Mouse (Mus musculus) cerebellum, adult 11 months (tissue): ENCODE measurements around the gene Pax1.

ENCODE experiments used
- DNase-seq: peaks from one replicate; pipeline ENCODE4 v3.0.0; 2022

Pax1 gene

DNA sequence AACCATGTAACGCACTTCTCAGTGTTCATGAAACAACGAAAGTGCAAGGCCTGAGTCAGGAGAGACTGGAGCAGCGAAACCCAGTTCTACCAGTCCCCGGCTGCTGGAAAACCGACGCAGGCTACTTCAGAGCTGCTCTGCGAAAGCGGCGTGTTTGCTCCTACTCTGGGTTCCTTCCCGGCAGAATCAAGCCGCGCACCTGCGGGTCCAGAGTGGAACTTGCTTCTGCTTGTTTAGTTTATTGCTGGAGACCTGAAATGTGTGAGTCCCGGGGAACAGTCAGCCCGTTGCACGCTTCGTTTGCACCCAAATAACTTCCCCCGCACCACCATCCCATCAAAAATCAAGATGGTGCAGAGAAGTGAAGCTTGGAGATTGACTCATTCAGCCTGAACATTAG, at the start of gene Pax1:
Pax1 (plus strand) TSS at position 345 of the 400 bp plus-strand sequence.
- DNase-seq = no peak

DNA sequence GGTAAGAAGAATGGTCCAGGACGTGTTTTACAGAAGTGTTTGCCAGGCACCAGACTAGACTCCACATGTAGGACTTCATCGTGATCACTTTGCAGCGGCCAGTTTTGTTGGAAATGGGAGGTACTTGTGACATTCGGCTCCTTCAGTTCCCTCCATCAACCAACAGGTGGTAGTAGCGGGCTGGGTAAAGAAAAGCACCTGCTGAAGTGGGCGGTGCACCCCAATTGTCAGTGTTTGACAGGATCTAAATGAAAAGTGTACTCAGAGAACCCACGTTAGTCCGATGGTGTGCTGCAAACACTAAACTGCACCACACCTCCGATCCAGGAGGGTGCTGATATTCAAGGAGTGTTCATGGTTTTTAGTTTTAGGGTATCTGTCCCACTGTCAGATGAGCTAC, 40.7 kb upstream of the Pax1 start:
- no peak for DNase-seq

DNA sequence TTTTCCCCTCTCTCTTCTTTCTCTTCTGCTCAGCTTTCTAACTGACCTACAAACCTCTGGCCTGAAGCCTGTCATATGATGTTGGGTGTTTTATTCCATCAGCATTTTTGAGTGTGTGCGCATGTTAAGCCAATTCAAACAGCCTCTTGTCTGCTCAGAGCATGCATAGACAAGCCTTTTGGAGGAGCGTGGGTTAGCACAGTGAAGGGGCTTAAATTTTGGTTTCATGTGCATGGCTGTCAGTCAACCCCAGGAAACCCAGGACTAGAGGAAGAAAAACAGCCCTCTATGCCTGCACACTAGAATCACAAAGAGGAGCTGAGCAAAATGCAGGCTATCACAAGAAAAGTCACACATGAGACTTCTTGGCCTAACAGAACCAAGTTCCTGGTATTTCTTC, 36.5 kb upstream of the Pax1 start:
- no peak for DNase-seq

DNA sequence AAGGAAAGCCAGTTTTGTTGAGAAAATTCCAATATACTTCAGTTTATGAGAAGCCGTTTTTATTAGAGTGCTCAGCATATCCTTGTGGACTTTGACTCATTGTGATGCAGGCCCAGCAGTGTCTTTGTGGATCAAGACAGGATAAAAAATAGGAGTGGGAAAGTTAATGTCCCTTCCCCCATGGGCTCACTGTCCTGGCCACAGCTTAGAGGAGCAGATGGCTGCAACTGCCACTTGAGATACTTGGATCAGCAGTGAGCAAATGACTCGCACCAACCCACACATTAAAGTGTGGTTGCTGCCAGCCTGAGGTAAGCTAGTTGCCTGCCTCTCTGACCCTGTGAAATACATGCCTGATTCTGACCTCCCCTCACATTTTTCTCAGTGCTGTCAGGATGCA, 29.0 kb upstream of the Pax1 start:
- no peak for DNase-seq

DNA sequence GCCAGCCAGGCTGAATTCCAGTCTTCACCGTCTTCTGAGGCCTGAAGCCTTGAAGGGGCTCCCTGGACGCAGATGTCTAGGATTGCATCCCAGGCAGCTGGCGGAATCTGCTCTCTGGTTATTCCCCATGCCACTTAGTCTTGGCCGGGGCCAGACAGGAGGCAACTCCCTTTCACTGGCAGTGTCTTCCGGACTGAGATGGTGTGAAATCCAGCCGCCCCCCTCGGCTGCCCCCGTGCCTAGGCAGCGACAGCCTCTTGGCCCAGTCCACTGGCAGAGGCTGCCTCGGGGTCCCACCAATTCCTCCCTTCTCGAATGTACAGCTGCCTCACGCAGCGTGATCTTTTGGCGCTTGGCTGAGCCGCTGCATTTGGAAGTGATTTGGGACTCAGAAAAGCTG, 23.0 kb upstream of the Pax1 start:
- DNase-seq = no peak

DNA sequence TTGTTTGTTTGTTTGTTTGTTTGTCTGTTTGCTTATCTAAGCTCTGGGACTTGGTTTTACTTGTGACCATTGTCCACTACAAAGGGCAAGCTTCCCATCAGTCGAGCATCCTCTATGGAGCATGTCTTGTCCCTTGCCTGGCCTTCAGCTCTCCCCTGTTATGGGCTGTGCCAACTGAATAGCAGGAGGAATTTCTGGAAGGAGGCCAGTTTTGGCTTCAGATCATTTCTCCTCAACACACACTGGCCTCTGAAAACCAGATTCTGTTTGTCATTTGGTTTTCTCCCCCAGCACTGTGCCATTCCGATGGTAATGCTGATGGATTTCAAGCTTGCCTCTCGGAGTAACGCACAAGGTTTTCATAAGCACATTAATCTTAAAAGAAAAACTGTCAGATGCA, 21.9 kb upstream of the Pax1 start:
- DNase-seq = no peak

DNA sequence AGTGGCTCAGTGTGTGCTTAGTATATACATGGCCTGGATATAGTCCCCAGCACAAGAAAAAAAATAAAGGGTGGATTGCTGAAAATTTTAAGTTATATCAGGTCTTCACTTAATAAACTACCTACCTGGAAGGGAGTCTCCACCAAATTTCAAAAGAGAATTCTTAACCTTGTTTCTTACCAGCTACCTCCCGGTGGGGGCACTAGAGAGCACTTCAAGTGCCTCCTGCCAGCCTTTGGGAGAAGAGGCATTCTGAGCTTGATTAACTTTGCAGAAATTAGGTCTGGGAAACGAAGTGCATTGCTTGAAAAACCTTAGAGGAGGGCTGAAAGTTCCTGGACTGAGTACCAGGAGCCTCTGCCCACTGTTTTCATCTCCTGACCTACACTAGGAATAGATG, 19.5 kb upstream of the Pax1 start:
- no peak for DNase-seq

DNA sequence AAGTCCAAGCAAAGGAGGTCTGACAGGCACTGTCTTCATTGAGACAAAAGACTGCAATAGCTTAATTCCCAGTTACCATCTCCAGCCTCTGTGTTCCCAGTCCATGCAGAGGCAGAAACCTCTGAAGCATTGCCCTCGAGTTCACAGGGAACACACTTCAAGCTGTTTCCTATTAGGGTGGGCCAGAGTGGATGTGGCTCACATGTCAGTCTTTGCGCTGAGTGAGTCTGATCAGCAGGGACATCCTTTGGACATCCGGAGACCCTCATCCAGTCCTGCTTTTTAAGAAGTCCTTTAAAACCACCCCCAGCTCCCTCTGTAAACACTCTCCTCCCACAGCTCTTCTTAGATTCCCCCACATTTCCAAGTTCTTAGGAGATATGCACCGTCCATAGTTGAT, 2.0 kb upstream of the Pax1 start:
- no peak for DNase-seq

DNA sequence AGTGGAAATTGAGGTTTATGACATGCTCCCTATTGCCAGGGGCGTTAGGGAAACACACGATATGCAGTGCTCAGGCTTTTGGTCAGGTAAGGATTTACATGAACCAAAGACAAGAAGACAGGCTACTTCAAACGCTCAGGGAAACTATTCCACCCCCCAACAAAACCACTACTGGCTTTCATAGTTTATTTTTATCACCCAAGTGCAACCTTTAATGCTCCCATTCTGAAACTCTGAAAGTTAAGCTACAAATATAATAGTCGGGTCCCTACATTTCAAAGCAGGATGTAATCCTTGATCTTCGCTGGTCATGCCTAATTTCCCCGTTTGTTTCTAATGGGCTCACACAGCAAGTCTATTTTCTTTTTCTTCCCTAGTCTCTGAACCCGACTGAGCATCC, 1.3 kb upstream of the Pax1 start:
- no peak for DNase-seq

DNA sequence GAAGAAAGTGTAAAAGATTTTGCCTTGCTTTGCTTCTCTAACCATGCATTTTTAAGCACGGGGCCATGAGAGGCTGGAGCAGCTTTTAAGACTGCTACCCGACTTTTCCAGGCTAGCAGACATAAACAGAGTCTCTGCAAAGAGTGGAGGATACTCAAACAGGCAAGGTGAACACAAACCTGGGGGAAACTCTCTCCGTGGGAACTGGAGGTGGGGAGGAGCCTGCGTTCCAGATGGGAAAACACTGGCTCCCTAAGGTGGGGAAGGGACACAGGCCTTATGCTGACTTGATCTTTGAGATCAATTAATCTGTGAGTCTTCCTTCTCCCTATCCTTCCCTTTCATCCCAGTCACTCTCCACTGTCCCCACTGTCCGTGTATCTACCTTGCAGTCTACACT, 869 bp upstream of the Pax1 start:
- DNase-seq = no peak

DNA sequence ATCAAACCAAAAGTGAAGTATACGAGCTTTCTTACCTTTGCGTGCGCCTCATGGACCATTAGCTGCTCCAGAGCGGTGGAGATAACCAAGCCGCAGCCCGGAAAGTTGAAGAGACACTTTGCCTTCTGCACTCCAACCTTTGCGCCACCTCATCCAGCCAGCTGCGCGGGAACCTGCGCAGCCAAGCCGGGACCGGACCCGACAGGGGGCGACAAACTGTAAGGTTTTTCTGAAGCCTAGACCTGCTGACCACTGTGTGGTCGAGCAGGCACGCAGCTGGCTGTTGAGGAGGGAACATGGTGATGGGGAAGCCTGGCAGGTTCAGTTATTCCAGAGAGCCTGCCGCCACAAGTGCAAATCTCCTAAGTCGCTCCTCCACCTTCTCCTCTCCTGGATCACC, 591 bp downstream of the Pax1 start:
- DNase-seq = no peak

DNA sequence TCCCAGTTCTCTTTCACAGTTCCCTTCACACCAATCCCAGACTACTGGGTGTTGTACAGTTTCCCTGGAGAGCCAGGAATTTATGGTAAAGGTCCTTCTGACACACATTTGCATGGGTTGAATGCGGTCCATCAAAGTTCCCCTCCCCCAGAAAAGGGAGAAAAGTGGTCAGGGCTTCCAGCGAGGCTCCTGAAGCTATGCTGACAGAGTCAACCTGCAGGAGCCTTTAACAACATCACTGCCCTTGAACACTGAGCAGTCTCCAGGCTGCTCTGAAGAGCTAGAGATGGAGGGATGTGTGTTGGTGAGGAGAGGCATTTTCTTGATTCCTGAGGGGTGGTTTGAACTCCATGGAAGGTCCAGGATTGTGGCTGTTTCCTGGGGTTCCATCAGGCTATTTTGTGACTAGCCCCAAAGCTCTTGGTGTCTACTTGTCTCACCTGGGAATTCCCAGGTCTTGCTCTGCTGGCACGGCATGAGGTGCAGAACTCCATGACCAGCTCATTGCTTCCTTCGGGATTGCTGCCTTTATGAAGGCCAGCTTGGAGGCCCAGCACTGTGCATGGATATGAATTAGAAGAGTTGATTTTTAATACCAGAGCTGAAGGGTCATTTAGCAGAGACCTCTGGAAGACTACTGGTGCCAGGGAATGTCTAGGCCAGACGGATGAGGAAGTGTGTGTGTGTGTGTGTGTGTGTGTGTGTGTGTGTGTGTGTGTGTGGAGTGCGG, 1.8 kb downstream of the Pax1 start:
- no peak for DNase-seq

DNA sequence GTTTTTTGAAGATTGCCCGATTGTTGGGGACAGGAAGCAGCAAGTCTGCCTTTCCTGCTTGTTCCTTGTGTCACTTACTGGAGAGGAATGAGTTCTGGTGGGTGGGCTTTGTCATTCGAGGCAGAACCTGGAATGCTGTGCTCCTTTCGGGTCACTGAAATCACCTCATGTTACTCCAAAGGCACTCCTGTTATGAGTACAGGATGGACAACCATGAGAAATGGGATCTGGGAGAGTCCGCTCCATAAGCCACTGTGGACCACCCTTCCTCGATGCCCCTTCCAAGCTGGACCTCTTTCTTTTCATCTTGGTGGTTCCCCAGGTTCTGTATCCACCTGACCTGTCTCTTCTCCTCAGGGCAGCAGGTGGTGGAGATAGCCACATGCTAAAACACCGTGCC, 2.5 kb downstream of the Pax1 start:
- no peak for DNase-seq

DNA sequence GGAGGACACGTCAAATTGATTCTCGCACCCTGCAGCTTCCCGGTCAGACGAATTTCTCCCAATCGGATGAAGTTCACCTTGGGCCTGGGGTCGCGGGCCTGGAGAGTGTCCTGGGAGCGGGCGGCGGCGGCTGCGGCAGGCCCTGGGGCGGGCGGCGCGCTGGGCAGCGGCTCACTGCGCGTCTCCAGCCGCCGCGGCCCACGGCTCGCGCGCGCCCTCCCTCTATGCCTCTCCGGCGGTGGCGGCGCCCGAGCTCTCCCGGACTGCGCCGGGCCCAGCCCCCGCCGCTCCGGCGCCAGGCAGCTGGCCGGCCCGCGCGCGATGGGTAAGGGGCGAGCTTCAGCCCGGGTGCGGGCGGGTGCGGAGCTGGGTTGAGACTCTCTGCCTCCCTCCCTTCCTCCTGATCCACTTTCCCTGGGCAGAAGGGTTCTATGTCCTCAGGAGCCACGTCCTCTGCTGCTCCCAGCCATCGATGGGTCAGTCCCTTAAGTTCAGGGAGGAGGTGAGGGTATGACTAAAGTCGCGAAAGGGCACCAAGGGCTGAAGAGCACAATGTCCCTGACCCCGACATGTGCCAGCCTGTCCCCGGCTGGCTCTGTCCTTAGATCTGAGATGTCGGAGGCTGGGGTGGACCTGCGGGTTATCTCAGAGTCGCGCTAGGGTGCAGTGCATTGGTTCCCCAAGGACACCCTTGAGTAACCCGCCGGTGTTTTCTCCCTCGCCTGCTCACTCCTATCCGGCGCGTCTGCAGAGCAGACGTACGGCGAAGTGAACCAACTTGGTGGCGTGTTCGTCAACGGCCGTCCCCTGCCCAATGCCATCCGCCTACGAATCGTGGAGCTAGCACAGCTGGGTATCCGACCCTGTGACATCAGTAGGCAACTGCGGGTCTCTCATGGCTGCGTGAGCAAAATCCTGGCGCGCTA, 3.5 kb downstream of the Pax1 start:
- no peak for DNase-seq

DNA sequence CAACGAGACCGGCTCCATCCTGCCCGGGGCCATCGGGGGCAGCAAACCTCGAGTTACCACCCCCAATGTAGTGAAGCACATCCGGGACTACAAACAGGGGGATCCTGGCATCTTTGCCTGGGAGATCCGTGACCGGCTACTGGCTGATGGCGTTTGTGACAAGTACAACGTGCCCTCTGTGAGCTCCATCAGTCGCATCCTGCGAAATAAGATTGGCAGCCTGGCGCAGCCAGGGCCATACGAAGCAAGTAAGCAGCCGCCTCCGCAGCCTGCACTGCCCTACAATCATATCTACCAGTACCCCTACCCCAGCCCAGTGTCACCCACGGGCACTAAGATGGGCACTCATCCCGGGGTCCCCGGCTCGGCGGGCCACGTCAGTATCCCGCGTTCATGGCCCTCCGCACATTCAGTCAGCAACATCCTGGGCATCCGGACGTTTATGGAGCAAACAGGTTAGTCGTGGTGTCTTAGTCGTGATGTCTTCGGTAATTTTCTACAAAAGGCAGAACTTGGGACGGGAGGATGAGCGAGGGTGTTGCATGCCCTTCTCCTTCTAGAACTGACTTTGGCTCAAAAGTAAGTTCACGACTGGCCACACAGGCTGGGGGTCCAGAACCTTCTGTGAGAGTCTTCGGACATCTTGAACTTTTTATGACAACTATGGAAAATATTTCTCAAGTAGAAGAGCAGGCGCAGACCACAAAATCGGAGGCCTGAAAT, 4.3 kb downstream of the Pax1 start:
- DNase-seq = no peak

DNA sequence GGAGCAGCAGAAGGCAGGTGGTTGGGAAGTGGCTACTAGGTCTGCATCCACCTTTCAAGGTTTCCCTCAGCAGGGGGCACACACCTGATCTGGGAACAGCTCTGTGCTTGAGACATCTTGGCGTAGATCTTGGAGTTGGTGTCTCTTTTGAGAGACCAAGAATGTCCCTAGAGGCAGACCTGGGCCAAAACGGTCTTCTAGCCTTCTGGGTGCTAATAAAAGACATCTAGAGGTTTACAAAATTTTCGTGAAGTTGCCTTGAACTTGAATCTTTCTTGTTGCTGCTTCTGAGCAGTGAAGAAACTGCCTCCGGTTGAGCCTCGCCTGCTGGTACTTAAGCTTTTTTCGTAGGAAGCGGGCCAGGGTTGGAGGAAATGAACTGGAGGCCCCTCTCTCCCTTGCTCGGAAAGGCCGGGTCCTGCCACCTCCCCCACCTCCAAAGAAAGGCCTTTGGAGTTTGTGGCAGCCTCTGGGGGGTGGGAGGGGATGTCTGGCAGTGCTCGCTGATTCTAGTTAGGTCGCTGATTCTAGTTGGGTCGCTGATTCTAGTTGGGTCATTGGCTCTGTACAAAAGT, 5.6 kb downstream of the Pax1 start:
- DNase-seq = no peak

DNA sequence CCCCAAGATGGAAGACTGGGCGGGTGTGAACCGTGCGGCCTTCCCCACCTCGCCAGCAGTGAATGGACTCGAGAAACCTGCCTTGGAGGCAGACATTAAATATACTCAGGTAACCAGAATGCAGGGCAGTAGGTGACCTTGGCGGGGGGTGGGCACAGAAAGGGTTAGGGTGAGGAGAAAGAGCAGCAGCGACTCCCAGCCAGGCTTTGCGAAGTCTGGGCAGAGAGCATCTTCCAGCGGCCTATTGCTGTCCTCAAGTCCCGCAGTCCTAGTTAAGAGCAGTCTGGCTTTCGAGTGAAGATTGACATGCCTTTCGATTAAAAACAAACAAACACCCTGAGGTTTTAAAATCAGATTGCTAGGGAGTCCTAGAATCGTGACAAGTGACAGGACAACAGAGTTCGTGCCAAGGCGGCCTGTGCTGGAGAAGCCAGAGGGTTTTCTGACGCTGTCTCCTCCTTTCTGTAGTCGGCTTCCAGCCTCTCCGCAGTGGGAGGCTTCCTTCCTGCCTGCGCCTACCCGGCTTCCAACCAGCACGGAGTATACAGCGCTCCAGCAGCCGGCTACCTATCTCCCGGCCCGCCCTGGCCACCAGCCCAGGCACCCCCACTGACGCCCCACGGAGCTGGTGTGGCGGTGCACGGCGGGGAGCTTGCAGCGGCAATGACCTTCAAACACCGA, 6.3 kb downstream of the Pax1 start:
- DNase-seq = no peak

DNA sequence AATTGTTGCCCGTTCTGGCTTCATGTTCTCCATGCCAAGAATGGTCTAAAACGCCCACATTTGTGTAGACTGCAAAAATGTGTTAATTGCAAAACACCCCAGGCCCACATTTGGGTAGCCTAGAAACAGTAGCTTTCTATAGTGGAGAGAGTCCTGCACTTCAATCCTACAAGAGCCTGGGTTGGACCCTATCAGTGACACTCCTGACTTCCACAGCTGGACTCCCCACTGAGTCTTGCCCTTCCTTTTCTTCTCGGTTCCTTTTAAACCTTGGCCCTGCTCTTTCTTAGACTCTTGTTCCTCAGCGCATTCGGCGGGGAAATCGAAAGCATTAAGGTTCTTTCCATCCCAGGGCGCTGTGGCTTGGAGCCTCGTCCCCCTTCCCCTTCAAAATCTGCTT, 7.8 kb downstream of the Pax1 start:
- DNase-seq = no peak

DNA sequence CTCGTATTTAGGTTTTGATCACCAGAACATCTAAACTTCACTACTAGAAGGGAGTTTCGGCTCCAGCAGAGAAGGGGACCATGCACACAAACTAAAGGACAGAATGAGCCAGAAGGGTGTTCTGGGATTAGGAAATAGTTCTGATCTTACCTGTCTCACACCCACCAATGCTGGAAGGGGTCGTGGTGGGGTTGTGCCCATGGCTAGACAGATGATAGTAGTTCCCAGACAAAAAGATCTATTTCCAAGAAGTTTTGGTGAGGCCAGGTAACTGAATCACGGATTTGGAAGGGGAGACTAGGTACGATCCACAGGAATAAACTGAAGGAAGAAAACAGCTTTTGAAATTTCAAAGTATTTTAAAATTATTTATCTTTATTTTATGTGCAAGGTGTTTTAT, 8.4 kb downstream of the Pax1 start:
- no peak for DNase-seq

DNA sequence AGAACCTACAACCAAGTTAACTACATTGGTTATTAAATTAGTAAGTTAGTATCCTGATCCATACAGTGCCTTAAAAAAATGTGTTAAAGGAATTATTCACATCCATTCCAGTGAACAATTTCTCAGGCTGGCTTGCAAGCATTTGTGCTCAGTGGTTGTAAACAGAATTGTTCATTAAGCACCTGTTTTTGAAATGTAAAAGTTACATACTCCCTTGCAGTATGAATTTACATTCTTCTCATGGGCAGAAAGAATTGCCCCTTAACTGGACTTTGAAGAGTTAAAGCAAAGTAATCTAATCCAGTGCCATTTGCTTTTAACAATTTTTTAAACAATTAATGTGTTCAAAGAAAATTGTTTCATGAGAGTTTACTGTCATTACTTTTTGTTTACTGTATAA, 9.6 kb downstream of the Pax1 start:
- no peak for DNase-seq

DNA sequence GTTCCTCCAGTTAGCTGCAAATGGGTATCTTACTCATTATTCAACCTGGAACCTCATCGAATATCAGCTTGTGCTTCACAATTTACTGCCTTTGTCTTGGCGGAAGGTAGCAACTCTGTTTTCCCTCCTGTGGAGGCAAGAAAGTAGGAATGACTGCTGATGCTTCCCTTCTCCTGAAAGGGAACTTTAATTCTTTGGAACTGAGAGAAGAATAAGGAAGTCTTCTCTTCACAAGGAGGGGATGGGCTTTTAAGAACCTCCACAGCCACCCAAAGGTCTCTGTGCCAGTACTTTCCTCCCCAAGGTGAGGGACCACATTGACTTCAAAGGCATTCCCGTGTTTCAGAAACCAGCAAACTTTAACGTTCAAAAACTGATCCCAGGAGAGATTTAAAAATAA, 10.1 kb downstream of the Pax1 start:
- no peak for DNase-seq

DNA sequence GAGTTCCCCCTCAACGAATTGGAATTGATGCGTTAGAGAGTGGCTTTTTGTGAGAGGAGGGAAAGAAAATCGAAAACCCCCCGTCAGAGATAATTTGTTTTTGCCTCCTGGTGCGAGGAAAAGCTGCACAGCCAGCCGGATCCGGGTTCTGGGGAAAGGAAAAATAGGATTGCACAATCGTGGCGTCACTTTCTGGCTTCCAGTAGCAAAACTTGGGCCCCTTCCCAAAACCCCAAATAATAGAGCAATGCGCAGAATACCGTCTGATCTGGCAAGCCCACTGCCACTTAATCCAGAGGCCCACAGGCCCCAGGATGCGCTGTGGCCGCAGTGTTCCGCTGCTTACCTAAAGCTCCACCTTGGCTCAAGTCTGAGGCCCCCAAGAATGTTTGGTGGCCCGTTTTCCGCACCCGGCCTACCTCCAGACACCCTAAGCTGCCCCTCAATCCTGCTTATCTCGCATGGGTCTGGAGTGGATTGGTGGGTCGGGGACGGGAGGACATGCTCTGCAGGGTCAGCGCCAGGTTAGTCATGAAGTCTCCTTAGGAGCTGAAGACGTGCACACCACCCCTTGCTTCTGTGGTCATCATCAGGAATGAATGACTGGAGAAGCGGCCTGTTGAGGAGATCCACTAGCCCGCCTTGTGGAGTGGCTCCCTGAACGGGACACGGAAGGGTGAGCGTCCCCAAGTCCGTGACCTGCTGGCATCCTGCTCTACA, 11.4 kb downstream of the Pax1 start:
- DNase-seq = no peak
